Mouse (Mus musculus) lung, embryonic 14.5 days (tissue): ENCODE measurements around the gene Cox8c. TPM values are rescaled to one million over a fixed set of nuclear protein-coding genes. Genes with fewer than 3 reads are reported as not detected.

Experiments used
- ATAC-seq: fragments of 200-750 bp; cut with Nextera tagmentation; 2 replicates; pipeline ENCODE4 v1.8.0; 2017; ENCODE audit warnings: mild to moderate bottlenecking, moderate TSS enrichment, moderate library complexity; ENCODE audit not compliant: insufficient read depth
- DNase-seq: peaks from one replicate; pipeline ENCODE4 v3.0.0-alpha.2; 2015
- H3K27ac ChIP-seq: fragments of 300-500 bp; sonication (generic); 2 replicates; pipeline ENCODE4 v1.5.1; 2014; ENCODE audit warnings: low read depth, mild to moderate bottlenecking, moderate library complexity
- H3K27me3 ChIP-seq: fragments of 300-500 bp; sonication (generic); 2 replicates; pipeline ENCODE4 v1.6.1; 2014; ENCODE audit warnings: low read length, control low read depth; ENCODE audit not compliant: insufficient read depth
- H3K36me3 ChIP-seq: fragments of 300-500 bp; sonication (generic); 2 replicates; pipeline ENCODE4 v1.6.1; 2014; ENCODE audit warnings: control low read depth; ENCODE audit not compliant: insufficient read depth
- H3K4me1 ChIP-seq: fragments of 300-500 bp; sonication (generic); 2 replicates; pipeline ENCODE4 v1.6.1; 2014; ENCODE audit warnings: antibody characterized with exemption, control low read depth; ENCODE audit not compliant: insufficient read depth
- H3K4me2 ChIP-seq: fragments of 300-500 bp; sonication (generic); 2 replicates; pipeline ENCODE4 v1.6.1; 2014; ENCODE audit warnings: mild to moderate bottlenecking
- H3K4me3 ChIP-seq: fragments of 300-500 bp; sonication (generic); 2 replicates; pipeline ENCODE4 v1.5.1; 2014; ENCODE audit warnings: low read depth, low read length
- H3K9ac ChIP-seq: fragments of 300-500 bp; sonication (generic); 2 replicates; pipeline ENCODE4 v1.6.1; 2014
- H3K9me3 ChIP-seq: fragments of 300-500 bp; sonication (generic); 2 replicates; pipeline ENCODE4 v1.6.1; 2016; ENCODE audit warnings: low read depth, low read length, control low read depth
- CTCF ChIP-seq: IDR thresholded peaks from 2 replicates; pipeline ENCODE4 v1.5.1; 2016; ENCODE audit warnings: antibody characterized with exemption, low read depth
- WGBS: fragments of 180-500 bp; shearing (Covaris S2); extraction: QIAGEN DNeasy Blood & Tissue Kit; methylation state at CpG from one replicate; pipeline ENCODE4 v1.1.7; 2014; 5-methylcytosine and 5-hydroxymethylcytosine counted together
- polyA plus RNA-seq: library from polyadenylated mRNA; unstranded; fragments of >200 nt; fragmentation: Nextera tagmentation; extraction: Ambion mirVana; gene quantifications from 2 replicates; pipeline ENCODE4 v1.2.1, GENCODE M21; 2014

The Cox8c gene
- polyA plus RNA-seq, 1 experiment from 2014 or later = not detected

DNA sequence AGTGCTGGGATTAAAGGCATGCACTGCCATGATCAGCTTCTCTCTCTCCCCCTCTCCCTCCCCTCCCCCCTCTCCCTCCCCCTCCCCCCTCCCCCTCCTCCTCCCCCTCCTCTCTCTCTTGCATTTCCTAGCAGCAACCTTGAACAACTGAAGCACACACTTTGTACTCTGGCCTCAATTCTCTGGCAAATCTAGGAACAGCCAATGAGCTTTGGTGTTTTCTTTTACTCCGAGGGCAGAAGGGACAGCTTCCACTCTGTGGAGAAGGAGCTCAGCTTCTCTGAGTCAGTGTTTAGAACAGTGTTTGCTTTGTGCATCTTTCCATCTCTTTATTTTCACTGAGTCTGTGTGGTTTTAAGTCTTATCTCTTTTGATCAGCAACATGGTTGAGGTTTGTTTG is 36.8 kb downstream of the Cox8c start:
- Histone ChIP-seq H3K4me3 (no peak overlapping the region), H3K9ac (no peak overlapping the region), H3K36me3 (no peaks in the 10 kb centered on the region), H3K27ac (no peak overlapping the region), H3K4me2 (no peak overlapping the region), H3K9me3 (no peaks in the 10 kb centered on the region), H3K27me3 (no peaks in the 10 kb centered on the region), H3K4me1 (no peaks in the 10 kb centered on the region)
- no peak for ATAC-seq
- DNase-seq = no peak
- 56% methylated on average over 1 of the region's 1 CpGs for WGBS
- TF ChIP-seq CTCF = no peak

DNA sequence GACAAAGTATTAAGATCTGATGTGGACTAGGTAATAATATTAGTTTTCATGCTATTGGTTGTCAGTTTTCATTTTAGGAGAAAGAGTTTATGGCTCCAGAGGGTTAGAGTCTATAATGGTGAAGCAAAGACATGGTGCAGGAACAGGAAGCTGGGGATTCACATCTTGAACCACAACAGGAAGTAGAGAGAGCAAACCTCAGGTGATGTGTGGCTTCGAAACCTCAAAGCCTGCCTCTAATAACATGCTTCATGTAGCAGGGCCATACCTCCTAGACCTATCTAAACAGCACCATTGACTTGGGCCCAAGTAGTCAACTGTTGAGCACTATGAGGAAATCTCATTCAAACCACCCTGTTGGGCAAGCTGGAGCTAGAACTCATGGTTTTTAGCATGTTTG is 46.5 kb downstream of the Cox8c start:
- H3K4me3 ChIP-seq = no peak overlapping the region
- peaks cover 13% of the 10 kb centered on the region for H3K27me3 ChIP-seq
- WGBS = 82% methylated on average over 1 of the region's 1 CpGs
- ATAC-seq (no peak), DNase-seq (no peak)
- TF ChIP-seq CTCF = no peak
- no peak overlapping the region for H3K9ac ChIP-seq
- no peak overlapping the region for H3K4me2 ChIP-seq
- H3K27ac ChIP-seq = no peak overlapping the region
- no peaks in the 10 kb centered on the region for H3K9me3 ChIP-seq
- no peaks in the 10 kb centered on the region for H3K4me1 ChIP-seq
- no peaks in the 10 kb centered on the region for H3K36me3 ChIP-seq

GRCm38 (mm10) chr12:102947826-102948225 is 48.7 kb downstream of the Cox8c start:
- Histone ChIP-seq H3K4me2 (no peak overlapping the region), H3K27ac (no peak overlapping the region), H3K4me1 (no peaks in the 10 kb centered on the region), H3K27me3 (peaks cover 13% of the 10 kb centered on the region), H3K36me3 (no peaks in the 10 kb centered on the region), H3K4me3 (no peak overlapping the region), H3K9me3 (no peaks in the 10 kb centered on the region), H3K9ac (no peak overlapping the region)
- no peak for TF ChIP-seq CTCF
- 21% methylated on average over 10 of the region's 10 CpGs for WGBS
- peak; percentile 41 for DNase-seq
- ATAC-seq = no peak

DNA sequence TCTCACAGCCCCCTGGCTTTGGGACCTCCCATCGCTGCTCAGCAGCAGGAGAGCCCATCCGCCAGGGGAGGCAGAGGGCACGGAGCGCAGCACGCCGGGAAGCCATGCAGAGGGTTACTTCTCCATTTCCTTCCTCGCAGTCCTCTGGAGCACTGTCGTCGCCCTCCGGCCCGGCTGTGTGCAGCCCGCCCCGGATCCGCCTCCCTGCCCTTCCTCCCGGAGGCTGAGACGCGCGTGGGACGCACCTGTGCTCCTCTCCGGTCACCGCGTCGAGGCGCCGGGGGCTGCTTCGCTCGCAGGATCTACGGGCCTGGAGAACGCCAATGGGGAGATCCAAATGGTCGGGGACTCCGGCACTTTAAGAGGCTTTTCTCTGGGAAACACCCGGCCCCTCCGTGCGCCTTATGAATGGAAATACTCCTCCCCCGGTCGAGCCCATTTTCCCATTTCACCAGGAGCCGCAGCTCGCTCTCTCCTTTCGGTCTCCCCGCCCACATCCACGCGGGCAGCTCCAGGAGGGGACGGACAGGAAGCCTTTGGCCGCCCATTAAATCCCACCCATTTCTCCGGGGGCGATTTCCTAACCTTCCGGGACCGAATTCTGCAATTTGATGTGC is 49.8 kb downstream of the Cox8c start, which contains the start of gene Unc79:
Gene Unc79, plus strand, starts transcription at position 82 of the 617 bp plus-strand sequence.
- H3K4me1 ChIP-seq = no peaks in the 10 kb centered on the region
- H3K27me3 ChIP-seq = peaks cover 13% of the 10 kb centered on the region
- under 1% methylated on average over 46 of the region's 48 CpGs for WGBS
- H3K4me2 ChIP-seq = peak within 1 kb of the TSS; percentile 80
- ATAC-seq = peak; percentile 78
- H3K36me3 ChIP-seq = no peaks in the 10 kb centered on the region
- DNase-seq = peak; percentile 64
- H3K9me3 ChIP-seq = no peaks in the 10 kb centered on the region
- no peak within 1 kb of the TSS for H3K27ac ChIP-seq
- no peak within 1 kb of the TSS for H3K9ac ChIP-seq
- TF ChIP-seq CTCF = peak; percentile 22; the same call in 1 of the 2 replicates
- peak within 1 kb of the TSS; percentile 42 for H3K4me3 ChIP-seq

DNA sequence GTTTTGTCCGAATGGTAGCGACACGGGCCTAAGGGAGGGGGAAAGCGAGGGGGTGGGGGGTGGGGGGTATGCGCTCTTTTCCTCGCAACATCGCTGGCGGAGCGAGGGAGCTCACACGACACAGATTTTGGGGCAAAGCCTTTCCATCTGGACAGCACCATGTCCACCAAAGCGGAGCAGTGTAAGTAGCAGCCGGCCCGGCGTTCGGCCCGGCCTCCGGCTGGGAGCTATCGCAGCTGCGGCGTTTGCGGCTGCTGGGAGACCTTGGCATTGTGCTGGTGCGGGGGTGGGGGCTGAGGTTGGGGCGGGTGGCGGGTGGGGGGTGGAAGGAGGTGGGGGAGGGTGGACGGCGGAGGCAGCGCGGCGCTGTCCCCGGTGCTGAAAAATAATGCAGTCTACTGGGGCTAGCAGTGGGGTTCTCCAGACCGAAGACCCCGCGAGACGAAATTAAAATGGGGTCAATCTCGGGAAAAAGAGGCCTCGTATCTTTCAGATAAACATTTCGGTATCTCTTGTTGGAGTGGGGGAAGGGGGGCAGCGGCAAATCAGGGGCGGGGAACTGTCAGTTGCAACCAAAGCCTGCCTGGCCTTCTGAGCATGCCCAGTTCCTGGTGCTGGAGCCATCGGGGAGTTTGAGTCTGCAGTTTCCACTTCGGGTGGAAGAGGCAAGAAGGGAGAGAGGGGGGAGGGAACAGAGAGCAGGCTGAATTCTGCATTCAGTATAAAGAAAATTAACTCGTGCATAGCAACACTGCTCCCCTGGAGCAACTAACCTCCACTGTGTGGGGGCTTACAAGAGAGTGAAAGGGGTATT is 50.5 kb downstream of the Cox8c start:
- Histone ChIP-seq H3K36me3 (no peaks in the 10 kb centered on the region), H3K4me2 (peak overlapping the region; percentile 80), H3K27me3 (peaks cover 13% of the 10 kb centered on the region), H3K9ac (no peak overlapping the region), H3K27ac (no peak overlapping the region), H3K4me3 (peak overlapping the region; percentile 42), H3K9me3 (no peaks in the 10 kb centered on the region), H3K4me1 (no peaks in the 10 kb centered on the region)
- ATAC-seq (peak; percentile 95), DNase-seq (peak; percentile 81)
- WGBS = under 1% methylated on average over 42 of the region's 42 CpGs
- TF ChIP-seq CTCF = no peak

Other genes with a start within 250 kb of the Cox8c start
- gene Itpk1, start 194.4 kb upstream of the Cox8c start, polyA plus RNA-seq = 7.2 and 8.4 TPM in 2 replicates
- 20.8 and 24.3 TPM in 2 replicates for gene Moap1, start 155.7 kb upstream of the Cox8c start, polyA plus RNA-seq
- gene Tmem251, start 155.6 kb upstream of the Cox8c start, polyA plus RNA-seq = 11.2 and 11.4 TPM in 2 replicates
- not detected in 2 replicates for gene Gm28051, start 141.6 kb upstream of the Cox8c start, polyA plus RNA-seq
- gene Gon7, start 141.5 kb upstream of the Cox8c start, polyA plus RNA-seq = 29.2 and 32.3 TPM in 2 replicates
- gene Ubr7, start 141.3 kb upstream of the Cox8c start, polyA plus RNA-seq = 53.2 and 54.3 TPM in 2 replicates
- 27.4 and 27.7 TPM in 2 replicates for gene Gm20604, start 140.6 kb upstream of the Cox8c start, polyA plus RNA-seq
- 22.9 and 23.4 TPM in 2 replicates for gene Btbd7, start 20.8 kb upstream of the Cox8c start, polyA plus RNA-seq
- 0.09 and 0.24 TPM in 2 replicates for gene Unc79, start 49.5 kb downstream of the Cox8c start, polyA plus RNA-seq